Mouse (Mus musculus): ENCODE results near the gene Vps8. TPM values are rescaled to one million over a fixed set of nuclear protein-coding genes. Genes with fewer than 3 reads are reported as not detected.
A peak's percentile ranks its signal among the peaks of the same experiment; 100 is the strongest.

Vps8 gene
- total and polyA plus RNA-seq, 3 experiments, result 13.6 to 17.6 (median 15.9) TPM

- Histone ChIP-seq H3K36me3 (replicated peaks in 1 of 2; ENCODE audit: control insufficient read depth in 1 of 2, insufficient read depth in 1 of 2, low read length in 1 of 2) (no peaks in the 10 kb centered on the region), H3K4me2 (ENCODE audit: insufficient read depth, low read depth, poor library complexity, severe bottlenecking) (no peak overlapping the region), H3K4me1 (ENCODE audit: control insufficient read depth in 1 of 2, insufficient read depth in 2 of 2) (peaks cover 18 to 59% of the 10 kb centered on the region in 2 experiments), H3K27ac (ENCODE audit: insufficient read depth, low read depth) (no peak overlapping the region), H3K4me3 (replicated peaks in 1 of 3; ENCODE audit: low read depth in 2 of 3, low read length in 2 of 3, poor library complexity in 1 of 3) (no peak overlapping the region), H3K79me2 (replicated peaks; ENCODE audit: control insufficient read depth, extremely low read depth, insufficient read depth, poor library complexity, severe bottlenecking) (no peaks in the 10 kb centered on the region), H3K9ac (ENCODE audit: insufficient read depth, low read depth) (no peak overlapping the region), H3K27me3 (replicated peaks) (no peaks in the 10 kb centered on the region), H3K9me3 (replicated peaks; ENCODE audit: low read length) (no peaks in the 10 kb centered on the region)
- dilution Hi-C loops (cut with MboI; ENCODE audit: extremely low pct_ligation_motif_present, extremely low pct_unique_long_range_greater_than_20kb, low sequenced_read_pairs), result no loop called here
- DNase-seq (ENCODE audit: extremely low read depth), result no peak
- 0 out of 2 replicates have a peak, but pooled peaks have one; percentile 29 for TF ChIP-seq BHLHE40 (IDR thresholded peaks at IDR 0.05; ENCODE audit: low read depth, low read length)
- no peak for TF ChIP-seq MAX (IDR thresholded peaks at IDR 0.05; ENCODE audit: low read length)
- in situ Hi-C loops (cut with MboI; ENCODE audit: low pct_ligation_motif_present, low pct_unique_long_range_greater_than_20kb, low sequenced_read_pairs), result no loop called here
Observed at GRCm38 (mm10) chr16:21375147-21375546, 47.8 kb upstream of the Vps8 start.

- no peak overlapping the region for H3K4me2 ChIP-seq (ENCODE audit: insufficient read depth, low read depth, poor library complexity, severe bottlenecking)
- no peak overlapping the region for H3K4me3 ChIP-seq (replicated peaks in 1 of 3; ENCODE audit: low read depth in 2 of 3, low read length in 2 of 3, poor library complexity in 1 of 3)
- no peaks in the 10 kb centered on the region for H3K79me2 ChIP-seq (replicated peaks; ENCODE audit: control insufficient read depth, extremely low read depth, insufficient read depth, poor library complexity, severe bottlenecking)
- in situ Hi-C loops (cut with MboI; ENCODE audit: low pct_ligation_motif_present, low pct_unique_long_range_greater_than_20kb, low sequenced_read_pairs) (no loop called here), dilution Hi-C loops (cut with MboI; ENCODE audit: extremely low pct_ligation_motif_present, extremely low pct_unique_long_range_greater_than_20kb, low sequenced_read_pairs) (no loop called here)
- H3K27me3 ChIP-seq (replicated peaks), result no peaks in the 10 kb centered on the region
- TF ChIP-seq EP300 (IDR thresholded peaks at IDR 0.05; ENCODE audit: low read length) (no peak), NRF1 (IDR thresholded peaks at IDR 0.05; ENCODE audit: low read depth, low read length) (no peak), MAZ (IDR thresholded peaks at IDR 0.05; ENCODE audit: low read depth, low read length) (no peak), POLR2A (IDR thresholded peaks at IDR 0.05; ENCODE audit: low read depth, low read length) (no peak), ZNF384 (IDR thresholded peaks at IDR 0.05; ENCODE audit: low read depth, low read length) (no peak), USF2 (conservative IDR thresholded peaks at IDR 0.05; ENCODE audit: low read depth, low read length) (no peak), MAFK (IDR thresholded peaks at IDR 0.05; ENCODE audit: insufficient replicate concordance, low read length) (no peak), NELFE (IDR thresholded peaks at IDR 0.05; ENCODE audit: low read depth, low read length) (no peak), BHLHE40 (IDR thresholded peaks at IDR 0.05; ENCODE audit: low read depth, low read length) (no peak), ZMIZ1 (IDR thresholded peaks at IDR 0.05; ENCODE audit: low read depth, low read length) (no peak), RCOR1 (conservative IDR thresholded peaks at IDR 0.05; ENCODE audit: low read depth, low read length) (no peak), SMC3 (IDR thresholded peaks at IDR 0.05; ENCODE audit: low read depth, low read length) (no peak), JUN (IDR thresholded peaks at IDR 0.05; ENCODE audit: insufficient read depth, low read depth, low read length) (no peak), IRF4 (IDR thresholded peaks at IDR 0.05; ENCODE audit: low read depth, low read length) (no peak)
- H3K27ac ChIP-seq (ENCODE audit: insufficient read depth, low read depth), result no peak overlapping the region
- no peak for DNase-seq (ENCODE audit: extremely low read depth)
- H3K9ac ChIP-seq (ENCODE audit: insufficient read depth, low read depth), result no peak overlapping the region
- H3K9me3 ChIP-seq (replicated peaks; ENCODE audit: low read length), result no peaks in the 10 kb centered on the region
- H3K4me1 ChIP-seq (ENCODE audit: control insufficient read depth in 1 of 2, insufficient read depth in 2 of 2), result peaks cover 29 to 59% of the 10 kb centered on the region in 2 experiments
- no peaks in the 10 kb centered on the region for H3K36me3 ChIP-seq (replicated peaks in 1 of 2; ENCODE audit: control insufficient read depth in 1 of 2, insufficient read depth in 1 of 2, low read length in 1 of 2)
Observed at GRCm38 (mm10) chr16:21376316-21376715, 46.6 kb upstream of the Vps8 start.

Measured in CH12.LX (cell line).